In genomic region chr10:107115930-107116642, GRCm38 (mm10) we compare ENCODE assay signal across 20 mouse cellular contexts. TPM values are rescaled to one million over a fixed set of nuclear protein-coding genes. Genes with fewer than 3 reads are reported as not detected.
DNase-seq lines count a peak whose midpoint lies in the region; ATAC-seq and TF ChIP-seq lines count a peak whose summit lies in the region.
"Had no signal": no experiment of that assay in that cellular context is flagged by ENCODE, and none has a peak within 500 bp of the region (broad histone marks: within the 10 kb centered on the region; RNA-seq: fewer than 3 reads in every experiment).

No protein-coding gene starts in this region.

- H3K36me3 ChIP-seq in forebrain, embryonic 14.5 days (ENCODE audit: control insufficient read depth, insufficient read depth, low read length): no peaks in the 10 kb centered on the region
- H3K36me3 ChIP-seq in forebrain, embryonic 12.5 days (replicated peaks): no peaks in the 10 kb centered on the region
- no peaks in the 10 kb centered on the region for H3K36me3 ChIP-seq in kidney, adult 2 months (ENCODE audit: control insufficient read depth, insufficient read depth, low read length)
- no peaks in the 10 kb centered on the region for H3K36me3 ChIP-seq in midbrain, embryonic 14.5 days (ENCODE audit: control insufficient read depth, insufficient read depth, low read length)
- H3K36me3 ChIP-seq in midbrain, embryonic 13.5 days: no peaks in the 10 kb centered on the region
- H3K36me3 ChIP-seq: intestine, embryonic 15.5 days had no signal

- peak; percentile 76; the same call in 1 of the 2 replicates for ATAC-seq in forebrain, embryonic 14.5 days
- ATAC-seq in forebrain, embryonic 12.5 days (ENCODE audit: low FRiP score): no peak
- ATAC-seq in midbrain, embryonic 14.5 days (ENCODE audit: low FRiP score, low TSS enrichment): no peak
- ATAC-seq in midbrain, embryonic 13.5 days: no peak
- no peak for ATAC-seq in granulocyte monocyte progenitor cell, adult 5-6 weeks (replicated peaks; ENCODE audit: poor library complexity, severe bottlenecking)
- ATAC-seq: intestine, embryonic 15.5 days had no signal

- H3K27ac ChIP-seq in forebrain, embryonic 14.5 days (ENCODE audit: low read depth, low read length): no peak overlapping the region
- H3K27ac ChIP-seq in forebrain, embryonic 12.5 days: no peak overlapping the region
- H3K27ac ChIP-seq in kidney, adult 2 months (ENCODE audit: insufficient read depth, low read depth, low read length): no peak overlapping the region
- H3K27ac ChIP-seq in midbrain, embryonic 14.5 days (replicated peaks; ENCODE audit: low read depth, low read length): no peak overlapping the region
- H3K27ac ChIP-seq in midbrain, embryonic 13.5 days: no peak overlapping the region
- H3K27ac ChIP-seq: intestine, embryonic 15.5 days; left cerebral cortex, adult 2 months had no signal

- H3K9me3 ChIP-seq in forebrain, embryonic 14.5 days (replicated peaks; ENCODE audit: control insufficient read depth, low read length): no peaks in the 10 kb centered on the region
- H3K9me3 ChIP-seq in forebrain, embryonic 12.5 days: no peaks in the 10 kb centered on the region
- H3K9me3 ChIP-seq in midbrain, embryonic 14.5 days (ENCODE audit: control insufficient read depth, low read length): no peaks in the 10 kb centered on the region
- no peaks in the 10 kb centered on the region for H3K9me3 ChIP-seq in midbrain, embryonic 13.5 days
- H3K9me3 ChIP-seq: intestine, embryonic 15.5 days had no signal

- no peaks in the 10 kb centered on the region for H3K27me3 ChIP-seq in forebrain, embryonic 14.5 days (replicated peaks; ENCODE audit: control insufficient read depth, insufficient read depth, low read length)
- H3K27me3 ChIP-seq in forebrain, embryonic 12.5 days: no peaks in the 10 kb centered on the region
- H3K27me3 ChIP-seq in kidney, adult 2 months (replicated peaks; ENCODE audit: control insufficient read depth, insufficient read depth, low read length): no peaks in the 10 kb centered on the region
- no peaks in the 10 kb centered on the region for H3K27me3 ChIP-seq in midbrain, embryonic 14.5 days (ENCODE audit: control insufficient read depth, insufficient read depth, low read length)
- no peaks in the 10 kb centered on the region for H3K27me3 ChIP-seq in midbrain, embryonic 13.5 days
- H3K27me3 ChIP-seq: intestine, embryonic 15.5 days had no signal

- peak; percentile 62 for DNase-seq in forebrain, embryonic 14.5 days (ENCODE audit: low spot score)
- DNase-seq in kidney, adult 2 months: peak; percentile 83
- no peak for DNase-seq in kidney, postnatal 4 days
- peak; percentile 51 for DNase-seq in midbrain, embryonic 14.5 days
- DNase-seq in kidney, postnatal 36 days: peak; percentile 26 to 77
- DNase-seq: adrenal gland, postnatal 25 days; B cell, adult 2 months; cerebellum, adult 11 months; embryo, embryonic 11 days; gastrocnemius, postnatal 36 days; right cerebral cortex, postnatal 4 days; thymus, postnatal 4 days had no signal

- no peak overlapping the region for H3K4me3 ChIP-seq in forebrain, embryonic 14.5 days (ENCODE audit: low read depth, low read length)
- no peak overlapping the region for H3K4me3 ChIP-seq in forebrain, embryonic 12.5 days (replicated peaks)
- no peak overlapping the region for H3K4me3 ChIP-seq in kidney, adult 2 months (ENCODE audit: insufficient read depth, low read depth, low read length)
- H3K4me3 ChIP-seq in midbrain, embryonic 14.5 days (replicated peaks; ENCODE audit: low read depth, low read length): no peak overlapping the region
- no peak overlapping the region for H3K4me3 ChIP-seq in midbrain, embryonic 13.5 days (replicated peaks)
- H3K4me3 ChIP-seq: intestine, embryonic 15.5 days; left cerebral cortex, adult 2 months had no signal

- TF ChIP-seq CTCF in kidney, adult 2 months (conservative IDR thresholded peaks at IDR 0.05; ENCODE audit: insufficient read depth, insufficient read length, low read depth, low read length): no peak

- no peaks in the 10 kb centered on the region for H3K4me1 ChIP-seq in forebrain, embryonic 14.5 days (ENCODE audit: control insufficient read depth, insufficient read depth, low read length)
- no peaks in the 10 kb centered on the region for H3K4me1 ChIP-seq in forebrain, embryonic 12.5 days
- H3K4me1 ChIP-seq in kidney, adult 2 months (ENCODE audit: control insufficient read depth, insufficient read depth, low read length): peaks cover 10% of the 10 kb centered on the region; the same call in 1 of the 2 replicates
- no peaks in the 10 kb centered on the region for H3K4me1 ChIP-seq in midbrain, embryonic 14.5 days (ENCODE audit: control insufficient read depth, insufficient read depth, low read length)
- no peaks in the 10 kb centered on the region for H3K4me1 ChIP-seq in midbrain, embryonic 13.5 days (replicated peaks)
- H3K4me1 ChIP-seq: intestine, embryonic 15.5 days had no signal

- TF ChIP-seq POLR2A in kidney, adult 2 months (IDR thresholded peaks at IDR 0.05; ENCODE audit: low read depth, low read length): no peak

- no peak overlapping the region for H3K9ac ChIP-seq in forebrain, embryonic 14.5 days (ENCODE audit: low read length)
- H3K9ac ChIP-seq in forebrain, embryonic 12.5 days: no peak overlapping the region
- no peak overlapping the region for H3K9ac ChIP-seq in midbrain, embryonic 14.5 days (replicated peaks; ENCODE audit: low read length)
- H3K9ac ChIP-seq in midbrain, embryonic 13.5 days (replicated peaks): no peak overlapping the region
- H3K9ac ChIP-seq: intestine, embryonic 15.5 days had no signal

- WGBS in forebrain, embryonic 14.5 days: 12% methylated on average over 1 of the region's 1 CpGs
- 13% methylated on average over 1 of the region's 1 CpGs for WGBS in forebrain, embryonic 12.5 days
- 14% methylated on average over 1 of the region's 1 CpGs for WGBS in kidney, adult 2 months
- 10% methylated on average over 1 of the region's 1 CpGs for WGBS in midbrain, embryonic 14.5 days
- 20% methylated on average over 1 of the region's 1 CpGs for WGBS in midbrain, embryonic 13.5 days

- no peak overlapping the region for H3K4me2 ChIP-seq in forebrain, embryonic 14.5 days (ENCODE audit: low read length)
- H3K4me2 ChIP-seq in forebrain, embryonic 12.5 days: no peak overlapping the region
- H3K4me2 ChIP-seq in midbrain, embryonic 14.5 days (ENCODE audit: low read length): no peak overlapping the region
- no peak overlapping the region for H3K4me2 ChIP-seq in midbrain, embryonic 13.5 days (replicated peaks)
- H3K4me2 ChIP-seq: intestine, embryonic 15.5 days; liver, embryonic 11.5 days had no signal

RNA-seq across cellular contexts. Expression of gene Acss3, which starts 7.4 kb away (rescaled TPM):
- polyA plus RNA-seq in forebrain, embryonic 14.5 days (2014; fragmentation: Nextera tagmentation; extraction: Ambion mirVana): 0.55 and 0.61 TPM in 2 replicates
- 2.0 and 2.1 TPM in 2 replicates for polyA plus RNA-seq in forebrain, embryonic 12.5 days (2016; fragmentation: Nextera tagmentation; extraction: Ambion mirVana)
- 4.2 and 5.3 TPM in 2 replicates for polyA plus RNA-seq in kidney, adult 2 months (2012; rRNA removed)
- polyA plus RNA-seq in midbrain, embryonic 14.5 days (2014; fragmentation: Nextera tagmentation; extraction: Ambion mirVana): 0.16 and 0.79 TPM in 2 replicates
- polyA plus RNA-seq in midbrain, embryonic 13.5 days (2015; fragmentation: Nextera tagmentation; extraction: Ambion mirVana): 0.66 and 0.78 TPM in 2 replicates
- not detected in 2 replicates for total RNA-seq in granulocyte monocyte progenitor cell, adult 5-6 weeks (2014; fragmentation: Nextera tagmentation)
- not detected in 2 replicates for total RNA-seq in granulocyte monocyte progenitor cell, adult 5-6 weeks (2017)
- total RNA-seq: monocyte, adult 5-6 weeks; neutrophil, adult 5-6 weeks had no signal

Comparison
In these comparisons a context has a peak if more than half of its experiments do, and no peak if none do; other contexts are left out.
1. DNase-seq: peak in forebrain, embryonic 14.5 days (single experiment), kidney, adult 2 months (single experiment), midbrain, embryonic 14.5 days (single experiment) and kidney, postnatal 36 days (2 of 2); none in kidney, postnatal 4 days (0 of 2).